Mouse (Mus musculus) MEL (cell line): ENCODE measurements around the gene Ern1. TPM values are rescaled to one million over a fixed set of nuclear protein-coding genes. Genes with fewer than 3 reads are reported as not detected.

Experiments used
- DNase-seq: peaks from one replicate; pipeline ENCODE4 v3.0.0; 2011; ENCODE audit warnings: low read depth, low spot score
- H3K27ac ChIP-seq: 2 replicates; pipeline ENCODE4 v1.5.1; 2012; ENCODE audit warnings: low read depth, mild to moderate bottlenecking, control low read depth, low read length, moderate library complexity; ENCODE audit not compliant: control insufficient read depth
- H3K27me3 ChIP-seq, 2 experiments: fragments of 150-350 bp in 1 of 2; sonication (generic) in 1 of 2; 2 replicates each; pipeline ENCODE4 v1.6.1; 2012; ENCODE audit warnings: low read length in 2 of 2, mild to moderate bottlenecking in 2 of 2, improper control_type of control experiment in 1 of 2, moderate library complexity in 1 of 2; ENCODE audit not compliant: insufficient read depth in 2 of 2, control insufficient read depth in 1 of 2
- H3K36me3 ChIP-seq, 2 experiments: 2 replicates each; pipeline ENCODE4 v1.6.1; 2012 to 2014; ENCODE audit warnings: low read length in 2 of 2, improper control_type of control experiment in 1 of 2, inconsistent platforms in 1 of 2, mild to moderate bottlenecking in 1 of 2; ENCODE audit not compliant: insufficient read depth in 2 of 2, control insufficient read depth in 1 of 2
- H3K4me1 ChIP-seq, 2 experiments: fragments of 150-350 bp in 1 of 2; sonication (generic) in 1 of 2; 2 replicates each; pipeline ENCODE4 v1.6.1; 2012; ENCODE audit warnings: low read length in 2 of 2, improper control_type of control experiment in 1 of 2, mild to moderate bottlenecking in 1 of 2; ENCODE audit not compliant: insufficient read depth in 2 of 2, control insufficient read depth in 1 of 2
- H3K4me3 ChIP-seq, 2 experiments: fragments of 150-350 bp in 1 of 2; sonication (generic) in 1 of 2; 2 replicates each; pipeline ENCODE4 v1.5.1; 2012; ENCODE audit warnings: low read depth in 2 of 2, low read length in 2 of 2, mild to moderate bottlenecking in 2 of 2, moderate library complexity in 2 of 2, control low read depth in 1 of 2, improper control_type of control experiment in 1 of 2; ENCODE audit not compliant: control insufficient read depth in 1 of 2, insufficient read depth in 1 of 2
- H3K79me2 ChIP-seq: 2 replicates; pipeline ENCODE4 v1.6.1; 2012; ENCODE audit warnings: mild to moderate bottlenecking, low read length, moderate library complexity; ENCODE audit not compliant: control insufficient read depth, poor library complexity, insufficient read depth
- H3K9ac ChIP-seq: 2 replicates; pipeline ENCODE4 v1.6.1; 2012; ENCODE audit warnings: low read depth, mild to moderate bottlenecking, control low read depth, low read length, moderate library complexity; ENCODE audit not compliant: control insufficient read depth, poor library complexity, severe bottlenecking
- H3K9me3 ChIP-seq: fragments of 150-350 bp; sonication (generic); replicated peaks from 2 replicates; pipeline ENCODE4 v1.6.1; 2012; ENCODE audit warnings: mild to moderate bottlenecking, low read length, improper control_type of control experiment, moderate library complexity; ENCODE audit not compliant: insufficient read depth
- BHLHE40 ChIP-seq: IDR thresholded peaks from 2 replicates; pipeline ENCODE4 v1.6.1; 2012; ENCODE audit warnings: low read depth, mild to moderate bottlenecking, inconsistent platforms, low read length, improper control_type of control experiment, borderline replicate concordance
- CHD1 ChIP-seq: IDR thresholded peaks from 2 replicates; pipeline ENCODE4 v1.6.1; 2012; ENCODE audit warnings: low read depth, mild to moderate bottlenecking, inconsistent platforms, low read length, improper control_type of control experiment
- CHD2 ChIP-seq: IDR thresholded peaks from 2 replicates; pipeline ENCODE4 v1.6.1; 2011; ENCODE audit warnings: low read length, improper control_type of control experiment
- CTCF ChIP-seq, 3 experiments: IDR thresholded peaks in 2 of 3; conservative IDR thresholded peaks in 1 of 3; 2 replicates each; pipeline ENCODE4 v1.5.1; 2011 to 2012; ENCODE audit warnings: low read length in 3 of 3, low read depth in 2 of 3, mild to moderate bottlenecking in 2 of 3, improper control_type of control experiment in 1 of 3, inconsistent platforms in 1 of 3, mixed read lengths in 1 of 3, moderate library complexity in 1 of 3; ENCODE audit not compliant: control insufficient read depth in 1 of 3, insufficient read depth in 1 of 3, poor library complexity in 1 of 3, severe bottlenecking in 1 of 3
- E2F4 ChIP-seq: IDR thresholded peaks from 2 replicates; pipeline ENCODE4 v1.6.1; 2011; ENCODE audit warnings: low read depth, low read length, improper control_type of control experiment, borderline replicate concordance
- ELF1 ChIP-seq: IDR thresholded peaks from 2 replicates; pipeline ENCODE4 v1.6.1; 2014; ENCODE audit warnings: low read depth, mild to moderate bottlenecking, inconsistent platforms, low read length, improper control_type of control experiment, moderate library complexity
- EP300 ChIP-seq, 2 experiments: IDR thresholded peaks; 2 replicates each; pipeline ENCODE4 v1.6.1; 2011; ENCODE audit warnings: improper control_type of control experiment in 2 of 2, low read length in 2 of 2, low read depth in 1 of 2, mild to moderate bottlenecking in 1 of 2
- GATA1 ChIP-seq: IDR thresholded peaks from 2 replicates; pipeline ENCODE4 v1.6.1; 2011; ENCODE audit warnings: low read depth, low read length, improper control_type of control experiment
- HCFC1 ChIP-seq: IDR thresholded peaks from 2 replicates; pipeline ENCODE4 v1.6.1; 2012; ENCODE audit warnings: low read depth, mild to moderate bottlenecking, inconsistent platforms, low read length, improper control_type of control experiment, moderate library complexity
- KAT2A ChIP-seq: conservative IDR thresholded peaks from 2 replicates; pipeline ENCODE4 v1.6.1; 2012; ENCODE audit warnings: low read depth, low read length, improper control_type of control experiment, inconsistent platforms
- MAX ChIP-seq: IDR thresholded peaks from 2 replicates; pipeline ENCODE4 v1.6.1; 2011; ENCODE audit warnings: low read length, improper control_type of control experiment
- MAZ ChIP-seq: IDR thresholded peaks from 2 replicates; pipeline ENCODE4 v1.6.1; 2012; ENCODE audit warnings: low read depth, mild to moderate bottlenecking, inconsistent platforms, low read length, improper control_type of control experiment
- MEF2A ChIP-seq: IDR thresholded peaks from 2 replicates; pipeline ENCODE4 v1.6.1; 2014; ENCODE audit warnings: low read depth, mild to moderate bottlenecking, inconsistent platforms, low read length, improper control_type of control experiment; ENCODE audit not compliant: poor library complexity, insufficient replicate concordance, severe bottlenecking; ENCODE audit errors: extremely low read depth
- MXI1 ChIP-seq: IDR thresholded peaks from 2 replicates; pipeline ENCODE4 v1.6.1; 2011; ENCODE audit warnings: mild to moderate bottlenecking, low read depth, low read length, improper control_type of control experiment
- MYC ChIP-seq: IDR thresholded peaks from 2 replicates; pipeline ENCODE4 v1.6.1; 2011; ENCODE audit warnings: low read depth, mild to moderate bottlenecking, low read length, improper control_type of control experiment, moderate library complexity
- NRF1 ChIP-seq: IDR thresholded peaks from 2 replicates; pipeline ENCODE4 v1.6.1; 2014; ENCODE audit warnings: low read depth, mild to moderate bottlenecking, inconsistent platforms, low read length, improper control_type of control experiment, moderate library complexity; ENCODE audit not compliant: poor library complexity, insufficient read depth, severe bottlenecking
- POLR2AphosphoS2 ChIP-seq: IDR thresholded peaks from 2 replicates; pipeline ENCODE4 v1.6.1; 2011; ENCODE audit warnings: low read length, improper control_type of control experiment
- POLR2AphosphoS5 ChIP-seq: IDR thresholded peaks from 2 replicates; pipeline ENCODE4 v1.6.1; 2012; ENCODE audit warnings: low read depth, borderline replicate concordance, mild to moderate bottlenecking, inconsistent platforms, low read length, moderate library complexity, mixed read lengths
- RCOR1 ChIP-seq: IDR thresholded peaks from 2 replicates; pipeline ENCODE4 v1.6.1; 2012; ENCODE audit warnings: low read depth, mild to moderate bottlenecking, inconsistent platforms, low read length, improper control_type of control experiment
- SIN3A ChIP-seq: IDR thresholded peaks from 2 replicates; pipeline ENCODE4 v1.6.1; 2012; ENCODE audit warnings: low read length, improper control_type of control experiment, inconsistent platforms
- SMC3 ChIP-seq: IDR thresholded peaks from 2 replicates; pipeline ENCODE4 v1.6.1; 2011; ENCODE audit warnings: low read depth, low read length, improper control_type of control experiment
- TAL1 ChIP-seq: IDR thresholded peaks from 2 replicates; pipeline ENCODE4 v1.6.1; 2012; ENCODE audit warnings: mild to moderate bottlenecking, inconsistent platforms, low read length, moderate library complexity, mixed read lengths
- TCF12 ChIP-seq: IDR thresholded peaks from 2 replicates; pipeline ENCODE4 v1.6.1; 2014; ENCODE audit warnings: low read depth, mild to moderate bottlenecking, inconsistent platforms, low read length, improper control_type of control experiment, moderate library complexity
- UBTF ChIP-seq: IDR thresholded peaks from 2 replicates; pipeline ENCODE4 v1.6.1; 2012; ENCODE audit warnings: low read depth, mild to moderate bottlenecking, inconsistent platforms, low read length, improper control_type of control experiment, moderate library complexity, borderline replicate concordance; ENCODE audit not compliant: insufficient read depth
- USF2 ChIP-seq, 2 experiments: IDR thresholded peaks; 2 replicates each; pipeline ENCODE4 v1.6.1; 2011 to 2012; ENCODE audit warnings: improper control_type of control experiment in 2 of 2, low read length in 2 of 2, borderline replicate concordance in 1 of 2, inconsistent platforms in 1 of 2, low read depth in 1 of 2, mild to moderate bottlenecking in 1 of 2; ENCODE audit not compliant: insufficient read depth in 1 of 2
- ZKSCAN1 ChIP-seq: IDR thresholded peaks from 2 replicates; pipeline ENCODE4 v1.6.1; 2012; ENCODE audit warnings: low read depth, mild to moderate bottlenecking, inconsistent platforms, low read length, improper control_type of control experiment, moderate library complexity
- ZMIZ1 ChIP-seq: IDR thresholded peaks from 2 replicates; pipeline ENCODE4 v1.6.1; 2012; ENCODE audit warnings: low read depth, mild to moderate bottlenecking, inconsistent platforms, low read length, improper control_type of control experiment, moderate library complexity
- ZNF384 ChIP-seq: IDR thresholded peaks from 2 replicates; pipeline ENCODE4 v1.6.1; 2012; ENCODE audit warnings: low read depth, mild to moderate bottlenecking, inconsistent platforms, low read length, improper control_type of control experiment
- polyA plus RNA-seq, 2 experiments: library from polyadenylated mRNA; stranded (reverse) in 1 of 2; unstranded in 1 of 2; fragments of >175 nt in 1 of 2; fragments of >200 nt in 1 of 2; gene quantifications; 2 replicates each; pipeline versions ENCODE4 v1.2.1 to v1.2.4; 2012; ENCODE audit warnings: low replicate concordance in 2 of 2, low read depth in 1 of 2; ENCODE audit not compliant: insufficient read length in 2 of 2, insufficient read depth in 1 of 2, missing spikeins in 1 of 2
- total RNA-seq: library from RNA; depleted of rRNA; stranded (reverse); fragments of 300-350 nt; gene quantifications from 2 replicates; pipeline ENCODE4 v1.2.3, GENCODE M21; 2012

Gene Ern1
- total and polyA plus RNA-seq, 3 experiments, result 4.3 to 5.7 TPM; not detected in 1

- TF ChIP-seq HCFC1, result no peak
- TF ChIP-seq, all 39 proteins: peak for 7
Observed at GRCm38 (mm10) chr11:106481651-106482050, 6.0 kb downstream of the Ern1 start (continued).

GRCm38 (mm10) chr11:106480530-106480885 is 7.1 kb downstream of the Ern1 start:
- DNase-seq, result no peak
- peaks cover 15 to 19% of the 10 kb centered on the region in 2 experiments for H3K4me1 ChIP-seq

GRCm38 (mm10) chr11:106479619-106480529 is 7.8 kb downstream of the Ern1 start:
- Histone ChIP-seq H3K27ac (no peak overlapping the region), H3K9me3 (no peaks in the 10 kb centered on the region), H3K9ac (no peak overlapping the region), H3K27me3 (no peaks in the 10 kb centered on the region), H3K4me1 (peaks cover 12 to 21% of the 10 kb centered on the region in 2 experiments), H3K36me3 (peaks cover 0 to 38% of the 10 kb centered on the region in 2 experiments; a peak in 2 of 4 replicates), H3K4me3 (no peak overlapping the region), H3K79me2 (peaks cover 5% of the 10 kb centered on the region)
- DNase-seq, result no peak
- TF ChIP-seq TCF12 (no peak), HCFC1 (no peak), CTCF (IDR thresholded peaks at IDR 0.05 in 2 of 3, conservative IDR thresholded peaks at IDR 0.05 in 1 of 3; ENCODE audit: control insufficient read depth in 1 of 3, insufficient read depth in 1 of 3, low read depth in 2 of 3, low read length in 3 of 3, poor library complexity in 1 of 3, severe bottlenecking in 1 of 3) (no peak), ZKSCAN1 (no peak), GATA1 (no peak), KAT2A (no peak), TAL1 (no peak), E2F4 (no peak), UBTF (no peak), BHLHE40 (no peak), POLR2AphosphoS2 (no peak), CHD1 (no peak), NRF1 (no peak), ZMIZ1 (no peak), EP300 (IDR thresholded peaks at IDR 0.05; ENCODE audit: low read depth in 1 of 2, low read length in 2 of 2) (no peak), USF2 (IDR thresholded peaks at IDR 0.05; ENCODE audit: borderline replicate concordance in 1 of 2, insufficient read depth in 1 of 2, low read depth in 1 of 2, low read length in 2 of 2) (no peak), SIN3A (no peak), MEF2A (no peak), ZNF384 (no peak)

More at GRCm38 (mm10) chr11:106480530-106480885, 7.1 kb downstream of the Ern1 start:
- Histone ChIP-seq H3K79me2 (peaks cover 8% of the 10 kb centered on the region), H3K4me3 (no peak overlapping the region), H3K27ac (no peak overlapping the region), H3K36me3 (peaks cover 0 to 41% of the 10 kb centered on the region in 2 experiments; a peak in 2 of 4 replicates), H3K9ac (no peak overlapping the region), H3K9me3 (no peaks in the 10 kb centered on the region), H3K27me3 (no peaks in the 10 kb centered on the region)
- TF ChIP-seq POLR2AphosphoS2 (no peak), BHLHE40 (no peak), ZKSCAN1 (no peak), MXI1 (no peak), MYC (no peak), ELF1 (no peak), MAX (no peak), GATA1 (no peak), SMC3 (no peak), EP300 (IDR thresholded peaks at IDR 0.05; ENCODE audit: low read depth in 1 of 2, low read length in 2 of 2) (no peak), CHD2 (no peak), USF2 (IDR thresholded peaks at IDR 0.05; ENCODE audit: borderline replicate concordance in 1 of 2, insufficient read depth in 1 of 2, low read depth in 1 of 2, low read length in 2 of 2) (no peak), CTCF (IDR thresholded peaks at IDR 0.05 in 2 of 3, conservative IDR thresholded peaks at IDR 0.05 in 1 of 3; ENCODE audit: control insufficient read depth in 1 of 3, insufficient read depth in 1 of 3, low read depth in 2 of 3, low read length in 3 of 3, poor library complexity in 1 of 3, severe bottlenecking in 1 of 3) (no peak), MAZ (no peak), RCOR1 (no peak), TCF12 (no peak), POLR2AphosphoS5 (no peak)
